ENCODE assay signal across 22 mouse cellular contexts in the genomic region with DNA sequence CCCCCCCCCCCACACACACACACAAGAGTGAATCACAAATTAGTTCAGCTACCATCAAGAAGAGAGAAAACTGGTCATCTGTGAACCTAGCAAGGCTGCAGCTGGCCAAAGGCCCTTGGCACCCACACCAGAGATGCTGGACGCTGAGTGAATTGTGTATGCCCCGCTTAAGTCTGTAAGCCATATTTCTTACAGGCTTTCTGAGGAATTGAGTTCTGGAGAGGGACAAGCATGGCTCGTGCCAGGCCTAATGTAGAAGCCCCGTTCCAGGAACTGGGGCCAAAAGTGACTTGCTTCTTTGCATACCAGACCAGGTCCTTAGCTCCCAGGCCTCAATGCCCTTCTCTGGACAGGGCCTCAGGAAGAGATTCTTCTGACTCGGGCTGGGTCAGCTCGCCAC.
DNase-seq lines count a peak whose midpoint lies in the region; TF ChIP-seq lines count a peak whose summit lies in the region.
"Had no signal": no experiment of that assay in that cellular context is flagged by ENCODE, and none has a peak within 500 bp of the region (broad histone marks: within the 10 kb centered on the region; RNA-seq: fewer than 3 reads in every experiment).

No protein-coding gene starts in this region.

- intact Hi-C loops in heart, postnatal 36 days (cut with DNase I): no loop called here
- intact Hi-C loops in left cerebral cortex, postnatal 4 days (cut with DNase I): no loop called here
- intact Hi-C loops in left cerebral cortex, adult 2 months (cut with DNase I): no loop called here

- H3K4me1 ChIP-seq in heart, embryonic 10.5 days: peaks cover 32% of the 10 kb centered on the region

- no peak overlapping the region for H3K4me3 ChIP-seq in heart, embryonic 10.5 days
- H3K4me3 ChIP-seq in left cerebral cortex, adult 2 months: no peak overlapping the region
- H3K4me3 ChIP-seq: erythroblast, embryonic 14.5 days; forebrain, embryonic 12.5 days; limb, embryonic 15.5 days; liver, embryonic 13.5 days; megakaryocyte, embryonic 14.5 days; midbrain, embryonic 12.5 days had no signal

- H3K9me3 ChIP-seq in heart, embryonic 10.5 days: no peaks in the 10 kb centered on the region
- H3K9me3 ChIP-seq: forebrain, embryonic 12.5 days; limb, embryonic 15.5 days; liver, embryonic 13.5 days; megakaryocyte, embryonic 14.5 days; midbrain, embryonic 12.5 days had no signal

- no peaks in the 10 kb centered on the region for H3K36me3 ChIP-seq in heart, embryonic 10.5 days
- H3K36me3 ChIP-seq: forebrain, embryonic 12.5 days; limb, embryonic 15.5 days; liver, embryonic 13.5 days; midbrain, embryonic 12.5 days had no signal

- 0 out of 2 replicates have a peak overlapping the region, but pooled peaks have one; percentile 16 for H3K27ac ChIP-seq in heart, embryonic 10.5 days
- H3K27ac ChIP-seq in left cerebral cortex, adult 2 months: no peak overlapping the region
- H3K27ac ChIP-seq: forebrain, embryonic 12.5 days; limb, embryonic 15.5 days; liver, embryonic 13.5 days; midbrain, embryonic 12.5 days had no signal

- TF ChIP-seq CTCF in left cerebral cortex, adult 2 months (IDR thresholded peaks at IDR 0.05): no peak

- peaks cover 13% of the 10 kb centered on the region for H3K27me3 ChIP-seq in heart, embryonic 10.5 days (ENCODE audit: insufficient read depth, poor library complexity, severe bottlenecking)
- H3K27me3 ChIP-seq: limb, embryonic 15.5 days; megakaryocyte, embryonic 14.5 days had no signal

- 71% methylated on average over 6 of the region's 6 CpGs for WGBS in heart, embryonic 10.5 days

- DNase-seq in heart, embryonic 10.5 days (ENCODE audit: low spot score): no peak
- no peak for DNase-seq in heart, postnatal 36 days
- DNase-seq in left cerebral cortex, postnatal 4 days: peak; percentile 47
- no peak for DNase-seq in left cerebral cortex, adult 2 months (ENCODE audit: extremely low spot score in 1 of 2, low spot score in 2 of 2)
- DNase-seq in 3134 (ENCODE audit: extremely low read depth, insufficient read length, low spot score): peak; percentile 49
- peak; percentile 52 for DNase-seq in NIH3T3 (ENCODE audit: low read depth)
- no peak for DNase-seq in urinary bladder, postnatal 10 days (ENCODE audit: low spot score)
- DNase-seq in ovary, adult 18-20 months (ENCODE audit: low spot score): no peak
- DNase-seq: adrenal gland, postnatal 10 days; cerebellum, adult 11 months; cerebellum, adult 9-11 months; gastrocnemius, postnatal 10 days; kidney, adult 8-10 months; kidney, postnatal 10 days; liver, embryonic 13.5 days; lung, adult 18-20 months; lung, postnatal 4 days had no signal

Comparison
In these comparisons a context has a peak if more than half of its experiments do, and no peak if none do; other contexts are left out.
1. DNase-seq: peak in left cerebral cortex, postnatal 4 days (single experiment), 3134 (single experiment) and NIH3T3 (single experiment); none in heart, embryonic 10.5 days (single experiment), heart, postnatal 36 days (0 of 2), left cerebral cortex, adult 2 months (0 of 2), urinary bladder, postnatal 10 days (single experiment) and ovary, adult 18-20 months (single experiment).